Mouse (Mus musculus) CH12.LX (cell line): ENCODE data around the gene Rab11a. TPM values are rescaled to one million over a fixed set of nuclear protein-coding genes. Genes with fewer than 3 reads are reported as not detected.
A peak's percentile ranks its signal among the peaks of the same experiment; 100 is the strongest.

Experiments used
- DNase-seq: peaks from one replicate; pipeline ENCODE4 v3.0.0-alpha.2; 2013; ENCODE audit errors: extremely low read depth
- H3K27ac ChIP-seq: 2 replicates; pipeline ENCODE4 v1.5.1; 2012; ENCODE audit warnings: low read depth, mild to moderate bottlenecking, control low read depth, moderate library complexity; ENCODE audit not compliant: insufficient read depth
- H3K27me3 ChIP-seq: replicated peaks from 2 replicates; pipeline ENCODE3; 2012; ENCODE audit warnings: inconsistent platforms
- H3K36me3 ChIP-seq, 2 experiments: replicated peaks in 1 of 2; 2 replicates each; pipeline versions ENCODE3 to v1.6.1; 2012; ENCODE audit warnings: inconsistent platforms in 1 of 2, low read length in 1 of 2, mild to moderate bottlenecking in 1 of 2, mixed read lengths in 1 of 2, moderate library complexity in 1 of 2; ENCODE audit not compliant: control insufficient read depth in 1 of 2, insufficient read depth in 1 of 2
- H3K4me1 ChIP-seq, 2 experiments: 2 replicates each; pipeline ENCODE4 v1.6.1; 2012; ENCODE audit warnings: inconsistent platforms in 1 of 2, moderate library complexity in 1 of 2; ENCODE audit not compliant: insufficient read depth in 2 of 2, control insufficient read depth in 1 of 2
- H3K4me2 ChIP-seq: 2 replicates; pipeline ENCODE4 v1.6.1; 2012; ENCODE audit warnings: low read depth, mild to moderate bottlenecking, control low read depth; ENCODE audit not compliant: poor library complexity, insufficient read depth, severe bottlenecking
- H3K4me3 ChIP-seq, 3 experiments: fragments of 150-350 bp in 1 of 3; sonication (generic) in 1 of 3; replicated peaks in 1 of 3; 2 replicates each; pipeline versions ENCODE3 to v1.5.1; 2011 to 2012; ENCODE audit warnings: low read depth in 2 of 3, low read length in 2 of 3, mild to moderate bottlenecking in 2 of 3, moderate library complexity in 2 of 3, control low read depth in 1 of 3, improper control_type of control experiment in 1 of 3, inconsistent platforms in 1 of 3, mixed read lengths in 1 of 3; ENCODE audit not compliant: poor library complexity in 1 of 3
- H3K79me2 ChIP-seq: replicated peaks from 2 replicates; pipeline ENCODE4 v1.6.1; 2012; ENCODE audit warnings: mild to moderate bottlenecking, moderate library complexity; ENCODE audit not compliant: control insufficient read depth, poor library complexity, insufficient read depth, severe bottlenecking; ENCODE audit errors: extremely low read depth
- H3K9ac ChIP-seq: 2 replicates; pipeline ENCODE4 v1.6.1; 2012; ENCODE audit warnings: low read depth, mild to moderate bottlenecking, control low read depth, moderate library complexity; ENCODE audit not compliant: insufficient read depth
- H3K9me3 ChIP-seq: replicated peaks from 2 replicates; pipeline ENCODE3; 2012; ENCODE audit warnings: low read length, inconsistent platforms, mixed read lengths
- BHLHE40 ChIP-seq: IDR thresholded peaks from 2 replicates; pipeline ENCODE4 v1.6.1; 2011; ENCODE audit warnings: mild to moderate bottlenecking, low read depth, low read length, improper control_type of control experiment
- CHD1 ChIP-seq: IDR thresholded peaks from 2 replicates; pipeline ENCODE4 v1.6.1; 2012; ENCODE audit warnings: low read depth, low read length, improper control_type of control experiment, inconsistent platforms
- CTCF ChIP-seq, 2 experiments: IDR thresholded peaks in 1 of 2; conservative IDR thresholded peaks in 1 of 2; 2 replicates each; pipeline ENCODE4 v1.5.1; 2011 to 2012; ENCODE audit warnings: low read depth in 2 of 2, low read length in 2 of 2, improper control_type of control experiment in 1 of 2, inconsistent platforms in 1 of 2, mild to moderate bottlenecking in 1 of 2, moderate library complexity in 1 of 2
- E2F4 ChIP-seq: IDR thresholded peaks from 2 replicates; pipeline ENCODE4 v1.6.1; 2011; ENCODE audit warnings: low read depth, low read length, improper control_type of control experiment; ENCODE audit not compliant: insufficient replicate concordance
- JUND ChIP-seq: conservative IDR thresholded peaks from 2 replicates; pipeline ENCODE4 v1.6.1; 2011; ENCODE audit warnings: low read depth, low read length, improper control_type of control experiment
- MAFK ChIP-seq: IDR thresholded peaks from 2 replicates; pipeline ENCODE4 v1.6.1; 2011; ENCODE audit warnings: low read length, improper control_type of control experiment; ENCODE audit not compliant: insufficient replicate concordance
- MAZ ChIP-seq: IDR thresholded peaks from 2 replicates; pipeline ENCODE4 v1.6.1; 2012; ENCODE audit warnings: low read depth, mild to moderate bottlenecking, inconsistent platforms, low read length, improper control_type of control experiment, moderate library complexity
- RAD21 ChIP-seq: IDR thresholded peaks from 2 replicates; pipeline ENCODE4 v1.6.1; 2011; ENCODE audit warnings: low read depth, mild to moderate bottlenecking, low read length, improper control_type of control experiment, moderate library complexity
- RCOR1 ChIP-seq: conservative IDR thresholded peaks from 2 replicates; pipeline ENCODE4 v1.6.1; 2012; ENCODE audit warnings: low read depth, mild to moderate bottlenecking, inconsistent platforms, low read length, improper control_type of control experiment
- SIN3A ChIP-seq: IDR thresholded peaks from 2 replicates; pipeline ENCODE4 v1.6.1; 2012; ENCODE audit warnings: low read length, improper control_type of control experiment, inconsistent platforms
- SMC3 ChIP-seq: IDR thresholded peaks from 2 replicates; pipeline ENCODE4 v1.6.1; 2011; ENCODE audit warnings: low read depth, low read length, improper control_type of control experiment
- TBP ChIP-seq: conservative IDR thresholded peaks from 2 replicates; pipeline ENCODE4 v1.6.1; 2011; ENCODE audit warnings: low read depth, low read length, improper control_type of control experiment
- TCF12 ChIP-seq: IDR thresholded peaks from 2 replicates; pipeline ENCODE4 v1.6.1; 2014; ENCODE audit warnings: low read depth, mild to moderate bottlenecking, inconsistent platforms, low read length, improper control_type of control experiment
- UBTF ChIP-seq: IDR thresholded peaks from 2 replicates; pipeline ENCODE4 v1.6.1; 2012; ENCODE audit warnings: low read depth, mild to moderate bottlenecking, inconsistent platforms, low read length, improper control_type of control experiment, moderate library complexity
- ZC3H11A ChIP-seq: IDR thresholded peaks from 2 replicates; pipeline ENCODE4 v1.6.1; 2012; ENCODE audit warnings: low read depth, mild to moderate bottlenecking, inconsistent platforms, low read length, improper control_type of control experiment
- ZKSCAN1 ChIP-seq: IDR thresholded peaks from 2 replicates; pipeline ENCODE4 v1.6.1; 2012; ENCODE audit warnings: low read depth, inconsistent platforms, low read length, improper control_type of control experiment, borderline replicate concordance
- ZMIZ1 ChIP-seq: IDR thresholded peaks from 2 replicates; pipeline ENCODE4 v1.6.1; 2012; ENCODE audit warnings: low read depth, mild to moderate bottlenecking, inconsistent platforms, low read length, improper control_type of control experiment
- dilution Hi-C: fragments of 300-500 bp; cut with MboI; formaldehyde crosslinking; loops from 2 replicates; pipeline ENCODE4 v1.14.3; 2020; ENCODE audit warnings: low sequenced_read_pairs; ENCODE audit not compliant: extremely low pct_unique_long_range_greater_than_20kb, extremely low pct_ligation_motif_present
- in situ Hi-C: fragments of 300-500 bp; cut with MboI; formaldehyde crosslinking; loops from 3 replicates; pipeline ENCODE4 v1.14.3; 2019; ENCODE audit warnings: low sequenced_read_pairs, low pct_ligation_motif_present, low pct_unique_long_range_greater_than_20kb, mixed read lengths
- polyA plus RNA-seq: library from polyadenylated mRNA; unstranded; fragments of >175 nt; gene quantifications from 2 replicates; pipeline ENCODE4 v1.2.1, GENCODE M21; 2012; ENCODE audit warnings: low read depth; ENCODE audit not compliant: insufficient read length
- total RNA-seq, 2 experiments: library from RNA; depleted of rRNA; stranded (reverse); fragments of 300-350 nt in 1 of 2; fragments of >200 nt in 1 of 2; gene quantifications; 2 replicates each; pipeline ENCODE4 v1.2.3; 2012 to 2014

The Rab11a gene
- total and polyA plus RNA-seq, 3 experiments: 109 to 189 (median 168) TPM

DNA sequence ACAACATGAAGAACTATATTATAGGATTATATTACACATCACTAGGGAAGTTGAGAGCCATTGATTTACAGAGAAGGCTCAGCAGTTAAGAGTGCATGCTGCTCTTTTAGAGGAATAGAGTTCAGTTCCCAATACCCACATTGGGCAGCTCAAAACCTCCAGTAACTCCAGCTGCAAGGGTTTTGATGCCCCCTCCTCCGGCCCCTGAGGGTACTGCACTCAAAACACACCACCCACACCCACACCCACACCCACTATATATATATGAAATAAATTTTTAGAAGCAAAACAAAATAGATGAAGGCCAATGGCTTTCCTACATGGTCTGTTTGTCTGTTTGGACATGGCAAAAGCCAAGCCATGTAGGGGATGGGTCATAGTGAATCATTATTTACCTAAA is 40.6 kb upstream of the Rab11a start:
- H3K27ac ChIP-seq: no peak overlapping the region
- H3K36me3 ChIP-seq: no peaks in the 10 kb centered on the region
- DNase-seq: no peak
- no peak overlapping the region for H3K9ac ChIP-seq
- peaks cover 13 to 41% of the 10 kb centered on the region in 2 experiments for H3K4me1 ChIP-seq
- dilution Hi-C loops: no loop called here
- in situ Hi-C loops: no loop called here
- no peaks in the 10 kb centered on the region for H3K9me3 ChIP-seq
- H3K27me3 ChIP-seq: no peaks in the 10 kb centered on the region
- H3K79me2 ChIP-seq: no peaks in the 10 kb centered on the region
- no peak overlapping the region for H3K4me2 ChIP-seq
- no peak overlapping the region for H3K4me3 ChIP-seq
- peak in 1 of 2 experiments; percentile 22; a peak in 1 of 4 replicates for TF ChIP-seq CTCF (conservative IDR thresholded peaks at IDR 0.05 in 1 of 2, IDR thresholded peaks at IDR 0.05 in 1 of 2; ENCODE audit: low read depth in 2 of 2, low read length in 2 of 2)
- no peak for TF ChIP-seq RCOR1

DNA sequence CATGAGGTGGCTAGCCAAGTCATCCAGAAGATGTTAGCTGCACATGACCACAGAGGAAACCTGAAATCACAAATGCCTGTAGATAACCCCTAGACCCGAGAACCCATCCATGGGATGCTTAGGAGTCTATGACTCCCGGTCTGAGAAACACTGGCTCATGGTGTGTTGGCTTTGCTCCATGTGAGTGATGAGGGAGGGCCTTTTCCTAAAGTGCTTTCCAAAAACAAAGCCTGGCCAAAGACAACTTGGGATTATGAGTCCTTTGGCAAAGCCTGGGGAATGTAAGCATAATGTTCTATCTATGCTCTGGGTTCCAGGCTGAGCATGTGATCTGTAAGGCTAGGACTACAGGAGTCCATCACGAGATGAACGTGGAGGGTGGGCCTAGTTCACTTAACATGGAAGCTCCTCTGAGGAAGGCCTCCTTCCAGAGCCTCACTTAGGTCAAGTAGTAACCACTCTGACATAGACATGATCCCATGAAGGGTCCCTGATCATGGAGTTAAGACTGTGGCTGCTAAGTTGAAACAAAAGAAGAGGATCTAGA is 40.0 kb upstream of the Rab11a start:
- H3K9ac ChIP-seq: no peak overlapping the region
- no peaks in the 10 kb centered on the region for H3K27me3 ChIP-seq
- no peaks in the 10 kb centered on the region for H3K36me3 ChIP-seq
- no peak overlapping the region for H3K4me2 ChIP-seq
- H3K9me3 ChIP-seq: no peaks in the 10 kb centered on the region
- no peak for DNase-seq
- no peak overlapping the region for H3K27ac ChIP-seq
- H3K4me3 ChIP-seq: no peak overlapping the region
- peaks cover 10 to 36% of the 10 kb centered on the region in 2 experiments for H3K4me1 ChIP-seq
- H3K79me2 ChIP-seq: no peaks in the 10 kb centered on the region
- dilution Hi-C loops (no loop called here), in situ Hi-C loops (no loop called here)
- TF ChIP-seq TBP (no peak), JUND (no peak), ZKSCAN1 (no peak), RAD21 (no peak), TCF12 (no peak), ZC3H11A (no peak), SIN3A (no peak), BHLHE40 (no peak), MAFK (no peak), SMC3 (no peak), E2F4 (no peak), ZMIZ1 (no peak), MAZ (no peak), UBTF (no peak), CHD1 (no peak)
- TF ChIP-seq, all 38 proteins: peak for 0
